Mouse (Mus musculus) lung, postnatal 0 days (tissue): ENCODE results near the gene Qdpr. TPM values are rescaled to one million over a fixed set of nuclear protein-coding genes. Genes with fewer than 3 reads are reported as not detected.

Experiments
- ATAC-seq: fragments of 200-750 bp; cut with Nextera tagmentation; 2 replicates; pipeline ENCODE4 v1.8.0; 2017; ENCODE audit warnings: moderate library complexity
- DNase-seq: peaks from one replicate; pipeline ENCODE4 v3.0.0-alpha.2; 2016; ENCODE audit warnings: low spot score
- H3K27ac ChIP-seq: fragments of 300-500 bp; sonication (generic); 2 replicates; pipeline ENCODE4 v1.5.1; 2014; ENCODE audit warnings: antibody characterized with exemption, mild to moderate bottlenecking, low read length, mixed read lengths
- H3K27me3 ChIP-seq: fragments of 300-500 bp; sonication (generic); replicated peaks from 2 replicates; pipeline ENCODE4 v1.6.1; 2014; ENCODE audit warnings: low read length, mixed read lengths; ENCODE audit not compliant: insufficient read depth
- H3K36me3 ChIP-seq: fragments of 300-500 bp; sonication (generic); 2 replicates; pipeline ENCODE4 v1.6.1; 2014; ENCODE audit warnings: low read length, mixed read lengths; ENCODE audit not compliant: insufficient read depth
- H3K4me1 ChIP-seq: fragments of 300-500 bp; sonication (generic); 2 replicates; pipeline ENCODE4 v1.6.1; 2014; ENCODE audit warnings: antibody characterized with exemption, low read depth, low read length, mixed read lengths; ENCODE audit not compliant: insufficient read depth
- H3K4me2 ChIP-seq: fragments of 300-500 bp; sonication (generic); replicated peaks from 2 replicates; pipeline ENCODE4 v1.6.1; 2014; ENCODE audit warnings: low read depth, mild to moderate bottlenecking, low read length, moderate library complexity, mixed read lengths
- H3K4me3 ChIP-seq: fragments of 300-500 bp; sonication (generic); 2 replicates; pipeline ENCODE4 v1.5.1; 2014; ENCODE audit warnings: low read depth, low read length
- H3K9ac ChIP-seq: fragments of 300-500 bp; sonication (generic); replicated peaks from 2 replicates; pipeline ENCODE4 v1.6.1; 2014; ENCODE audit warnings: low read depth, mild to moderate bottlenecking
- H3K9me3 ChIP-seq: fragments of 300-500 bp; sonication (generic); 2 replicates; pipeline ENCODE4 v1.6.1; 2016; ENCODE audit warnings: low read length, mixed read lengths
- CTCF ChIP-seq: IDR thresholded peaks from 2 replicates; pipeline ENCODE4 v1.5.1; 2016; ENCODE audit warnings: antibody characterized with exemption, mild to moderate bottlenecking
- EP300 ChIP-seq: IDR thresholded peaks from 2 replicates; pipeline ENCODE4 v1.6.1; 2016; ENCODE audit warnings: antibody characterized with exemption, mild to moderate bottlenecking, control low read depth
- WGBS: fragments of 180-500 bp; shearing (Covaris S2); extraction: QIAGEN DNeasy Blood & Tissue Kit; methylation state at CpG from one replicate; pipeline ENCODE4 v1.1.7; 2014; 5-methylcytosine and 5-hydroxymethylcytosine counted together
- polyA plus RNA-seq: library from polyadenylated mRNA; unstranded; fragments of >200 nt; fragmentation: Nextera tagmentation; extraction: Ambion mirVana; gene quantifications from 2 replicates; pipeline ENCODE4 v1.2.1, GENCODE M21; 2015

Gene Qdpr
- polyA plus RNA-seq, 1 experiment from 2014 or later, result 83.5 TPM

- Histone ChIP-seq H3K27ac (peak overlapping the region; percentile 67), H3K4me3 (peak overlapping the region; percentile 62), H3K4me1 (peaks cover 4% of the 10 kb centered on the region; the same call in 1 of the 2 replicates), H3K27me3 (no peaks in the 10 kb centered on the region), H3K9me3 (no peaks in the 10 kb centered on the region), H3K9ac (peak overlapping the region; percentile 67), H3K4me2 (peak overlapping the region; percentile 85), H3K36me3 (peaks cover 12% of the 10 kb centered on the region; the same call in 1 of the 2 replicates)
- ATAC-seq (no peak), DNase-seq (peak; percentile 26)
- WGBS, result 45% methylated on average over 9 of the region's 9 CpGs
- TF ChIP-seq CTCF (no peak), EP300 (no peak)
Measured at GRCm38 (mm10) chr5:45494093-45494755, 44.2 kb upstream of the Qdpr start.

- H3K9me3 ChIP-seq, result no peaks in the 10 kb centered on the region
- TF ChIP-seq EP300 (no peak), CTCF (peak; percentile 62)
- H3K27me3 ChIP-seq, result no peaks in the 10 kb centered on the region
- peaks cover 7% of the 10 kb centered on the region; the same call in 1 of the 2 replicates for H3K36me3 ChIP-seq
- H3K4me1 ChIP-seq, result peaks cover 4% of the 10 kb centered on the region; the same call in 1 of the 2 replicates
- H3K9ac ChIP-seq, result peak within 1 kb of the TSS; percentile 67
- H3K4me2 ChIP-seq, result peak within 1 kb of the TSS; percentile 85
- WGBS, result under 1% methylated on average over 73 of the region's 78 CpGs
- peak; percentile 97 for ATAC-seq
- peak within 1 kb of the TSS; percentile 67 for H3K27ac ChIP-seq
- peak within 1 kb of the TSS; percentile 62 for H3K4me3 ChIP-seq
- DNase-seq, result peak; percentile 98
Measured at GRCm38 (mm10) chr5:45493191-45494092, 43.4 kb upstream of the Qdpr start, which contains the start of gene Lap3. Lap3 (plus strand) TSS chr5:45493374.

GRCm38 (mm10) chr5:45491776-45492175 lies 41.7 kb upstream of the Qdpr start:
- TF ChIP-seq EP300 (no peak), CTCF (no peak)
- DNase-seq (no peak), ATAC-seq (no peak)
- Histone ChIP-seq H3K4me3 (no peak overlapping the region), H3K4me1 (peaks cover 4% of the 10 kb centered on the region; the same call in 1 of the 2 replicates), H3K27me3 (no peaks in the 10 kb centered on the region), H3K27ac (no peak overlapping the region), H3K36me3 (no peaks in the 10 kb centered on the region), H3K4me2 (no peak overlapping the region), H3K9me3 (no peaks in the 10 kb centered on the region), H3K9ac (no peak overlapping the region)
- WGBS, result 67% methylated on average over 4 of the region's 4 CpGs

GRCm38 (mm10) chr5:45483654-45484053 lies 33.6 kb upstream of the Qdpr start:
- Histone ChIP-seq H3K27ac (no peak overlapping the region), H3K27me3 (no peaks in the 10 kb centered on the region), H3K9ac (no peak overlapping the region), H3K4me2 (no peak overlapping the region), H3K9me3 (no peaks in the 10 kb centered on the region), H3K4me3 (no peak overlapping the region), H3K4me1 (no peaks in the 10 kb centered on the region), H3K36me3 (no peaks in the 10 kb centered on the region)
- ATAC-seq (no peak), DNase-seq (no peak)
- TF ChIP-seq EP300 (no peak), CTCF (no peak)
- 81% methylated on average over 1 of the region's 1 CpGs for WGBS

- Histone ChIP-seq H3K9ac (no peak overlapping the region), H3K4me3 (no peak overlapping the region), H3K36me3 (no peaks in the 10 kb centered on the region), H3K27ac (no peak overlapping the region), H3K4me2 (no peak overlapping the region), H3K4me1 (no peaks in the 10 kb centered on the region), H3K9me3 (no peaks in the 10 kb centered on the region), H3K27me3 (no peaks in the 10 kb centered on the region)
- TF ChIP-seq EP300, result 0 out of 2 replicates have a peak, but pooled peaks have one; percentile 20
- no peak for TF ChIP-seq CTCF
- ATAC-seq (no peak), DNase-seq (no peak)
- 50% methylated on average over 3 of the region's 3 CpGs for WGBS
Measured at GRCm38 (mm10) chr5:45482607-45483006, 32.6 kb upstream of the Qdpr start.

- H3K4me3 ChIP-seq, result no peak overlapping the region
- WGBS, result 82% methylated on average over 2 of the region's 2 CpGs
- no peaks in the 10 kb centered on the region for H3K9me3 ChIP-seq
- H3K27me3 ChIP-seq, result no peaks in the 10 kb centered on the region
- H3K36me3 ChIP-seq, result no peaks in the 10 kb centered on the region
- no peaks in the 10 kb centered on the region for H3K4me1 ChIP-seq
- no peak for DNase-seq
- H3K4me2 ChIP-seq, result no peak overlapping the region
- TF ChIP-seq CTCF (no peak), EP300 (no peak)
- no peak overlapping the region for H3K27ac ChIP-seq
- H3K9ac ChIP-seq, result no peak overlapping the region
- ATAC-seq, result no peak
Measured at GRCm38 (mm10) chr5:45481125-45481524, 31.1 kb upstream of the Qdpr start.
